Mouse (Mus musculus) kidney, adult 2 months (tissue): ENCODE data around the gene Mafg.

Experiments used
- CTCF ChIP-seq: fragments of 200-500 bp; conservative IDR thresholded peaks from 2 replicates; pipeline ENCODE4 v1.5.1; 2011; ENCODE audit warnings: low read depth, mild to moderate bottlenecking, control low read depth, low read length, moderate library complexity, mixed read lengths; ENCODE audit not compliant: insufficient read depth, insufficient read length
- POLR2A ChIP-seq: fragments of 200-500 bp; IDR thresholded peaks from one replicate; pipeline ENCODE4 v1.6.1; 2011; ENCODE audit warnings: low read depth, low read length, control low read depth

- TF ChIP-seq POLR2A, result no peak
- TF ChIP-seq CTCF, result peak; percentile 82
Observed at GRCm38 (mm10) chr11:120658876-120659410, 25.5 kb upstream of the Mafg start.
